Mouse (Mus musculus) heart, embryonic 14.5 days (tissue): ENCODE data around the gene Tnfrsf4. TPM values are rescaled to one million over a fixed set of nuclear protein-coding genes. Genes with fewer than 3 reads are reported as not detected.

Source experiments
- ATAC-seq: fragments of 200-750 bp; cut with Nextera tagmentation; 2 replicates; pipeline ENCODE4 v1.8.0; 2017; ENCODE audit warnings: low read depth, moderate TSS enrichment; ENCODE audit not compliant: insufficient number of reproducible peaks, insufficient read depth, low FRiP score
- H3K27ac ChIP-seq, 2 experiments: fragments of 200-500 bp in 1 of 2; fragments of 300-500 bp in 1 of 2; sonication (generic) in 1 of 2; replicated peaks in 1 of 2; 2 replicates each; pipeline ENCODE4 v1.5.1; 2012 to 2014; ENCODE audit warnings: low read depth in 2 of 2, low read length in 2 of 2, control low read depth in 1 of 2, mild to moderate bottlenecking in 1 of 2, mixed read lengths in 1 of 2; ENCODE audit not compliant: control insufficient read depth in 1 of 2, insufficient read depth in 1 of 2
- H3K27me3 ChIP-seq: fragments of 300-500 bp; sonication (generic); 2 replicates; pipeline ENCODE4 v1.6.1; 2014; ENCODE audit warnings: mild to moderate bottlenecking, low read length, control low read depth; ENCODE audit not compliant: control insufficient read depth, insufficient read depth
- H3K36me3 ChIP-seq: fragments of 300-500 bp; sonication (generic); 2 replicates; pipeline ENCODE4 v1.6.1; 2014; ENCODE audit warnings: mild to moderate bottlenecking, control low read depth, low read length, mixed read lengths; ENCODE audit not compliant: control insufficient read depth, insufficient read depth
- H3K4me1 ChIP-seq, 2 experiments: fragments of 200-500 bp in 1 of 2; fragments of 300-500 bp in 1 of 2; sonication (generic) in 1 of 2; 2 replicates each; pipeline ENCODE4 v1.6.1; 2012 to 2014; ENCODE audit warnings: low read length in 2 of 2, control low read depth in 1 of 2, mixed read lengths in 1 of 2; ENCODE audit not compliant: control insufficient read depth in 2 of 2, insufficient read depth in 2 of 2
- H3K4me2 ChIP-seq: fragments of 300-500 bp; sonication (generic); 2 replicates; pipeline ENCODE4 v1.6.1; 2014; ENCODE audit warnings: mild to moderate bottlenecking, low read length
- H3K4me3 ChIP-seq, 2 experiments: fragments of 200-500 bp in 1 of 2; fragments of 300-500 bp in 1 of 2; sonication (generic) in 1 of 2; 2 replicates each; pipeline ENCODE4 v1.5.1; 2012 to 2014; ENCODE audit warnings: low read length in 2 of 2, mild to moderate bottlenecking in 2 of 2, control low read depth in 1 of 2, low read depth in 1 of 2, moderate library complexity in 1 of 2; ENCODE audit not compliant: control insufficient read depth in 1 of 2, insufficient read depth in 1 of 2
- H3K9ac ChIP-seq: fragments of 300-500 bp; sonication (generic); 2 replicates; pipeline ENCODE4 v1.6.1; 2014; ENCODE audit warnings: mild to moderate bottlenecking, low read length
- H3K9me3 ChIP-seq: fragments of 300-500 bp; sonication (generic); 2 replicates; pipeline ENCODE4 v1.6.1; 2016; ENCODE audit warnings: low read length, control low read depth; ENCODE audit not compliant: control insufficient read depth
- WGBS: fragments of 180-500 bp; shearing (Covaris S2); extraction: QIAGEN DNeasy Blood & Tissue Kit; methylation state at CpG from one replicate; pipeline ENCODE4 v1.1.7; 2014; 5-methylcytosine and 5-hydroxymethylcytosine counted together
- polyA plus RNA-seq: library from polyadenylated mRNA; unstranded; fragments of >200 nt; fragmentation: Nextera tagmentation; extraction: Ambion mirVana; gene quantifications from 2 replicates; pipeline ENCODE4 v1.2.1, GENCODE M21; 2014

Tnfrsf4 gene
- 0.51 and 0.57 TPM in 2 replicates for polyA plus RNA-seq

GRCm38 (mm10) chr4:156013637-156014036, at the start of gene Tnfrsf4:
Gene Tnfrsf4 (plus strand): TSS chr4:156013843.
- H3K9me3 ChIP-seq, result no peaks in the 10 kb centered on the region
- H3K4me2 ChIP-seq, result no peak within 1 kb of the TSS
- H3K9ac ChIP-seq, result no peak within 1 kb of the TSS
- H3K4me3 ChIP-seq, result no peak within 1 kb of the TSS
- no peaks in the 10 kb centered on the region for H3K27me3 ChIP-seq
- peaks cover 66% of the 10 kb centered on the region for H3K36me3 ChIP-seq
- no peak within 1 kb of the TSS for H3K27ac ChIP-seq
- WGBS, result 76% methylated on average over 8 of the region's 8 CpGs
- H3K4me1 ChIP-seq, result no peaks in the 10 kb centered on the region
- no peak for ATAC-seq

DNA sequence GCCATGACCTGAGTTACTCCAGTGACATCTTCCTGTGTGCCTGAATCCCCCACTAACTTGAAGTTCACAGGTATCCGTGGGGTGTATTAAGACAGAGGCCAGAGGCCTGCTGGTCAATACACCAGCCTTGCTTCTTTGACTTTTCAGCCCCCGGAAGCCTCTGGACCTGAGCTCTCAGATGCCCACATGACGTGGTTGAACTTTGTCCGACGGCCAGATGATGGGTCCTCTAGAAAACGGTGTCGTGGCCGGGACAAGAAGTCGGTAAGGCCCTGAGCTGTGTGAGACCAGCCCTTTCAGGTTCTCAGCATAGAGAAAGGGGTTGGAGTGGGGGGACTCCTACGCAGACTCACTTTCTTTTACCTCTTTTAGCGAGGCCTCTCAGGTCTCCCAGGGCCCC, 49.2 kb upstream of the Tnfrsf4 start:
- no peak overlapping the region for H3K4me3 ChIP-seq
- H3K9ac ChIP-seq, result no peak overlapping the region
- H3K4me2 ChIP-seq, result no peak overlapping the region
- ATAC-seq, result no peak
- H3K27ac ChIP-seq, result no peak overlapping the region
- 87% methylated on average over 11 of the region's 11 CpGs for WGBS
- peaks cover 25% of the 10 kb centered on the region for H3K36me3 ChIP-seq
- peaks cover 8 to 9% of the 10 kb centered on the region in 2 experiments for H3K4me1 ChIP-seq
- no peaks in the 10 kb centered on the region for H3K27me3 ChIP-seq
- no peaks in the 10 kb centered on the region for H3K9me3 ChIP-seq

- no peaks in the 10 kb centered on the region for H3K4me1 ChIP-seq
- H3K36me3 ChIP-seq, result peaks cover 21% of the 10 kb centered on the region
- 61% methylated on average over 13 of the region's 13 CpGs for WGBS
- H3K27ac ChIP-seq, result no peak overlapping the region
- H3K9me3 ChIP-seq, result no peaks in the 10 kb centered on the region
- no peak overlapping the region for H3K4me3 ChIP-seq
- no peak overlapping the region for H3K9ac ChIP-seq
- ATAC-seq, result no peak
- no peak overlapping the region for H3K4me2 ChIP-seq
- H3K27me3 ChIP-seq, result no peaks in the 10 kb centered on the region
Observed at GRCm38 (mm10) chr4:155969043-155969653, 44.5 kb upstream of the Tnfrsf4 start.

DNA sequence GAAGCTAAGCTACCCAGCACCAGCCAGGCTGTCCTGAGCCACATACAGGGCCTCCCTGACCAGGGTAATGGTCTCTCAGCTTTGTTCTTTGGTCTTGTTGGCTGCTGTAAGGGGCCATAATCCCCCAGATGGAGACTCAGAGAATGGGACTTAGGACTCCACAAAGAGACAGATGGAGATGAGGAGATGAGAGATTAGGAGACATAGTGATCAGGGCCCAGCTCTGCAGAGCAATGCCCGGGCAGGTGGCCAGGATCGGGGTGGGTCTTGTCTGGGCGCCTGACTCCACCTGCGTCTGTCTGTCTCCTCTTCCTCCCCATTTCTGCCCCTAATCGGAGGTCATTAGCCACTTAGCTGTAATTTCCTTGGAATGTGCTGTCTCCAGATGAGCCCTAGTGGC, 43.4 kb upstream of the Tnfrsf4 start:
- no peak overlapping the region for H3K9ac ChIP-seq
- H3K4me3 ChIP-seq, result no peak overlapping the region
- no peak overlapping the region for H3K4me2 ChIP-seq
- WGBS, result 78% methylated on average over 5 of the region's 5 CpGs
- H3K36me3 ChIP-seq, result peaks cover 12% of the 10 kb centered on the region
- ATAC-seq, result no peak
- H3K27me3 ChIP-seq, result no peaks in the 10 kb centered on the region
- no peak overlapping the region for H3K27ac ChIP-seq
- H3K4me1 ChIP-seq, result no peaks in the 10 kb centered on the region
- H3K9me3 ChIP-seq, result no peaks in the 10 kb centered on the region

DNA sequence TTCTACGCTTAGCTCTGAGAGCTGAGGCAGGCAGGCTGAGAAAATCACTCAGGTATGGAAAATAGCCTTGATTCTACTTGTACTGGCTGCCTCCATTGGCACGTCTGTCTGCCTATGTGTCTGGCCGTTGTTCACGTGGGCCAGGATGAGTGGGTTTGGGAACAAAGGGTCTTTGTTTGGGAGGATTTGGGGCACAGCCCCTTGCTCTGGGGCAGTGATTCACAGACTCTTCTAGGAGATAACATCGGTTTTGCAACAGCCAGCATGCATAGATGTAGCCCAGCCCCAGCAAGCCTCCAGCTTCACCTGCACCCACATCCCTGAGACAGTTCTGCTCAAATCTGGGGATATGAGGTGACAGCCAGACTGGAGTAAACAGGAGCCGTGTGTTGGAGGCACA, 41.0 kb upstream of the Tnfrsf4 start:
- no peak for ATAC-seq
- H3K4me2 ChIP-seq, result no peak overlapping the region
- H3K4me1 ChIP-seq, result no peaks in the 10 kb centered on the region
- no peak overlapping the region for H3K27ac ChIP-seq
- no peaks in the 10 kb centered on the region for H3K36me3 ChIP-seq
- 74% methylated on average over 6 of the region's 6 CpGs for WGBS
- no peak overlapping the region for H3K4me3 ChIP-seq
- H3K9ac ChIP-seq, result no peak overlapping the region
- 0 out of 2 replicates have a peak, but pooled peaks cover 3% of the 10 kb centered on the region for H3K9me3 ChIP-seq
- no peaks in the 10 kb centered on the region for H3K27me3 ChIP-seq

GRCm38 (mm10) chr4:155973239-155973638, 40.4 kb upstream of the Tnfrsf4 start:
- no peak for ATAC-seq
- Histone ChIP-seq H3K4me3 (no peak overlapping the region), H3K9me3 (0 out of 2 replicates have a peak, but pooled peaks cover 3% of the 10 kb centered on the region), H3K4me2 (no peak overlapping the region), H3K36me3 (no peaks in the 10 kb centered on the region), H3K27me3 (no peaks in the 10 kb centered on the region), H3K27ac (no peak overlapping the region), H3K9ac (no peak overlapping the region), H3K4me1 (no peaks in the 10 kb centered on the region)
- WGBS, result 73% methylated on average over 2 of the region's 2 CpGs

- Histone ChIP-seq H3K36me3 (no peaks in the 10 kb centered on the region), H3K27me3 (0 out of 2 replicates have a peak, but pooled peaks cover 9% of the 10 kb centered on the region), H3K9ac (no peak overlapping the region), H3K27ac (no peak overlapping the region), H3K9me3 (0 out of 2 replicates have a peak, but pooled peaks cover 3% of the 10 kb centered on the region), H3K4me2 (no peak overlapping the region), H3K4me1 (no peaks in the 10 kb centered on the region), H3K4me3 (no peak overlapping the region)
- no peak for ATAC-seq
- 71% methylated on average over 12 of the region's 12 CpGs for WGBS
Observed at GRCm38 (mm10) chr4:155981436-155982082, 32.1 kb upstream of the Tnfrsf4 start.
